Mouse (Mus musculus) thymus, adult 2 months (tissue): ENCODE data around the gene B3galt5.

Experiments
- CTCF ChIP-seq: fragments of 200-500 bp; IDR thresholded peaks from 2 replicates; pipeline ENCODE4 v1.5.1; 2012; ENCODE audit warnings: mild to moderate bottlenecking, control low read depth, low read length, moderate library complexity, borderline replicate concordance; ENCODE audit not compliant: control insufficient read depth, poor library complexity, insufficient read depth; ENCODE audit errors: extremely low read depth
- POLR2A ChIP-seq: fragments of 200-500 bp; IDR thresholded peaks from 2 replicates; pipeline ENCODE4 v1.6.1; 2012; ENCODE audit warnings: mild to moderate bottlenecking, low read length, control low read depth, moderate library complexity; ENCODE audit not compliant: control insufficient read depth, poor library complexity, insufficient read depth; ENCODE audit errors: extremely low read depth

GRCm38 (mm10) chr16:96249635-96250034 lies 14.0 kb downstream of the B3galt5 start:
- TF ChIP-seq CTCF (no peak), POLR2A (no peak)
